Mouse (Mus musculus): ENCODE data around the gene Timp3. TPM values are rescaled to one million over a fixed set of nuclear protein-coding genes. Genes with fewer than 3 reads are reported as not detected.

The Timp3 gene
- polyA plus RNA-seq, 1 experiment from 2014 or later: 51.6 TPM

DNA sequence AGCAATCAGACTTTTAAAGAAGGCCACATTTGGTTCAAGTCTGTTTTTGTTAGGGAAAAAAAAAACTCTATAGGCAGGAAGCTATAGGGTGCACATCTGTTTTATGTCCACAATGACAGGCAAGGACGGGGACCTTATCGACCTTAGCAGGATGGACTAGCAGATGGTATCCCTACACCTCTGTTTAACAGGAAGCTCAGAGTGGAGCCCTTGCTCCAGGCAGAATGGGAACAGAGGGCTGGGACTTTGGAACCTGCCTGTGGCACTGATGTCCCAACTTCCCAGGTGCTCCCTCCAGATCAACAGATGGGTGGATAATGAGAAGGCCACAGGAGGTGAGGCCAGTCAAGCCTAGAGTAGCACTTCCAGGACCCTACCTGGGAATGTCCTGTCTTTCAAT, 80.5 kb downstream of the Timp3 start:
- ATAC-seq (ENCODE audit: low FRiP score): no peak
- Histone ChIP-seq H3K27me3 (replicated peaks) (no peaks in the 10 kb centered on the region), H3K9ac (replicated peaks) (no peak overlapping the region), H3K4me1 (peaks cover 12% of the 10 kb centered on the region; the same call in 1 of the 2 replicates), H3K27ac (replicated peaks) (no peak overlapping the region), H3K36me3 (no peaks in the 10 kb centered on the region), H3K4me3 (replicated peaks) (no peak overlapping the region), H3K4me2 (no peak overlapping the region), H3K9me3 (replicated peaks) (no peaks in the 10 kb centered on the region)
- WGBS: 74% methylated on average over 2 of the region's 2 CpGs

DNA sequence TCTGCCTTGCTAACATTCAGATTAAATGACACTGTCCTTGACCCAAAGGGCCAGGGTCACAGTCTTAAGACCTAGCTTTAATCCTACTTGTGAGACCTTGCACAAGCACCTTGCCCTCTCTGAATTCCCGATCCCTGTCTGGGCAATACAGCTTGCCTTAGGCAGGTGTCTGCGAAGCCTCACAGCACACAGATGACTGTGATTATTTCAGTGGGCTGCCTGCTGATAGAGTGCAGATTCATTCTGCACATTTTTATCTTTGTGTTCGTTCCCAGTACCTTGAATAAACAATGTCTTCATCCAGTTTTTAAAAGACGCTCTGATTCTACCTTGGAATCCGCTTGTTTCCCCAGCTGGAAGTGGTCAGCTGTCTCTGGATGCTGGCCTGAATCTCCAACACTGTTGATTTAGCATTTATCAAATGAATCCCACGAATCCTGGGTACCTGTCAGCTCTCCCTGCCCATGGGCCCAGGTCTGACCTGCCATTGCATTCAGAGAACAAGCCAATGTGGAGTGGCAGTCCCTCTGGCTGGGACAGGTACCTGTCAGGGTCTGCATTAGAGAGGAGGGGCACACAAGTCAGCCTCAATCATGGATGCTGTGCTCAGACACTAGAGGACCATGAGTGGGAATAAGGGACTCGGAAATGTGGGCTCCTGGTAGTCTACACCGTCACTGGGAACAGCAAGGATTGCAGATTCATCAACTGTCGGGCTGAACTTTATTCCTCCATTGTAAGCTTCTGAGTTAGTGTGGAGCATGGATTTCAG, 81.2 kb downstream of the Timp3 start:
- Histone ChIP-seq H3K9ac (replicated peaks) (no peak overlapping the region), H3K36me3 (no peaks in the 10 kb centered on the region), H3K4me3 (replicated peaks) (no peak overlapping the region), H3K9me3 (replicated peaks) (no peaks in the 10 kb centered on the region), H3K4me2 (no peak overlapping the region), H3K4me1 (peaks cover 7% of the 10 kb centered on the region; the same call in 1 of the 2 replicates), H3K27ac (replicated peaks) (no peak overlapping the region), H3K27me3 (replicated peaks) (no peaks in the 10 kb centered on the region)
- WGBS: 73% methylated on average over 9 of the region's 9 CpGs
- ATAC-seq (ENCODE audit: low FRiP score): no peak

DNA sequence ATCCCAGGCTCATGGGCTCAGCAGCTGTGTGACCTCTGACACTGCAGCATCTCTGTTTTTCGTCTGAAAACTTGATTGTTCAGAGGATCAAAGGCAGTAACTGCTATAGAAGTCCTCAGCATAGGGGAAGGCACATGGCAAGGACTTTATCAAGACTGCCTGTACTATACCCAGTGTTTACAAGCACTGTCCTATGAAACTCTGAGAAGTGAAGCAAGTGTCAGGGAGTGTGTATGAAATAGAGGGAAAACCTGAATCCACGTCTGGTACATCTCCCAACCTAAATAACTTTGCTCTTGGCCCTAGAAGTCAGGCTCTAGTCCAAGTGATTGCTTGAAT, 81.7 kb downstream of the Timp3 start:
- ATAC-seq (ENCODE audit: low FRiP score): no peak
- WGBS: 34% methylated on average over 2 of the region's 2 CpGs
- H3K27me3 ChIP-seq (replicated peaks): no peaks in the 10 kb centered on the region

DNA sequence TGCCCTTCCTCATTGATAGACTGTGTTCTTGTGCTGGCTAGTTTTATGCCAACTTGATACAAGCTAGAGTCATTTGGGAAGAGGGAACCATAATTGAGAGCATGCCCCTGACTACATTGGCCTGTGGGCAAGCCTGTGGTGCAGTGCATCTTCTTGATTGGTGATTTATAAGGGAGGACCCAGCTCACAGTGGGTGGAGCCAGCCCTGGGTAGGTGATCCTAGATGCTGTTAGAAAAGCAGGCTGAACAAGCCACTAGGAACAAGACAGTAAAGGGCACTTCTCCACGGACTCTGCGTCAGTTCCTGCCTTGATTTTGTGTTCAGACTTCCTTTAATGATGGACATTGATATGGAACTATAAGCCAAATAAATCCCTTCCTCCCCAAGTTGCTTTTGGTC, 84.5 kb downstream of the Timp3 start:
- Histone ChIP-seq H3K4me2 (no peak overlapping the region), H3K9ac (replicated peaks) (no peak overlapping the region), H3K36me3 (no peaks in the 10 kb centered on the region), H3K9me3 (replicated peaks) (no peaks in the 10 kb centered on the region), H3K4me1 (peaks cover 9% of the 10 kb centered on the region; the same call in 1 of the 2 replicates), H3K4me3 (replicated peaks) (no peak overlapping the region), H3K27me3 (replicated peaks) (no peaks in the 10 kb centered on the region), H3K27ac (replicated peaks) (no peak overlapping the region)
- WGBS: 81% methylated on average over 2 of the region's 2 CpGs
- no peak for ATAC-seq (ENCODE audit: low FRiP score)

More for the DNA sequence above, 81.7 kb downstream of the Timp3 start:
- peaks cover 1% of the 10 kb centered on the region; the same call in 1 of the 2 replicates for H3K4me1 ChIP-seq
- H3K4me3 ChIP-seq (replicated peaks): no peak overlapping the region
- H3K27ac ChIP-seq (replicated peaks): no peak overlapping the region
- no peak overlapping the region for H3K9ac ChIP-seq (replicated peaks)
- H3K9me3 ChIP-seq (replicated peaks): no peaks in the 10 kb centered on the region
- H3K36me3 ChIP-seq: no peaks in the 10 kb centered on the region
- no peak overlapping the region for H3K4me2 ChIP-seq

DNA sequence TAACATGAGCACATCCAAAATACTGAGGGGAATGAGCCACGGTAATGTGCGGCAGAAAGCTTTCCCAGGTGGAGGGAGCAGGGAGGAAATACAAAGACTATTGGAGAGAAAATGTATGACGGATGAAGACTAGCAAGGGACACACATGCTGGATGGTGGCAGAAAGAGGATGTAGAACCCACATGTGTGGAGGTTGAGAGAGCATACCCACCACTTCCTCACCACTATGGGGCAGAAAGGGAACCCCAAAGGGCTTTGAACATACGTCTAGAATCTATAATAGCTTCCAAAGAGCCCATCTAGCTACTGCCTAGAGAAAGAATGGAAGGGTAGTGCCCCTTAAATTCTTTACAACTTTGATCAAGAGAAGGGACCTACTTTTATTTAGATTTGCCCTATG, 85.5 kb downstream of the Timp3 start:
- no peaks in the 10 kb centered on the region for H3K27me3 ChIP-seq (replicated peaks)
- H3K9ac ChIP-seq (replicated peaks): no peak overlapping the region
- peaks cover 15% of the 10 kb centered on the region; the same call in 1 of the 2 replicates for H3K4me1 ChIP-seq
- H3K4me2 ChIP-seq: no peak overlapping the region
- no peaks in the 10 kb centered on the region for H3K9me3 ChIP-seq (replicated peaks)
- WGBS: 78% methylated on average over 4 of the region's 4 CpGs
- no peak overlapping the region for H3K27ac ChIP-seq (replicated peaks)
- H3K36me3 ChIP-seq: no peaks in the 10 kb centered on the region
- ATAC-seq (ENCODE audit: low FRiP score): no peak
- no peak overlapping the region for H3K4me3 ChIP-seq (replicated peaks)

DNA sequence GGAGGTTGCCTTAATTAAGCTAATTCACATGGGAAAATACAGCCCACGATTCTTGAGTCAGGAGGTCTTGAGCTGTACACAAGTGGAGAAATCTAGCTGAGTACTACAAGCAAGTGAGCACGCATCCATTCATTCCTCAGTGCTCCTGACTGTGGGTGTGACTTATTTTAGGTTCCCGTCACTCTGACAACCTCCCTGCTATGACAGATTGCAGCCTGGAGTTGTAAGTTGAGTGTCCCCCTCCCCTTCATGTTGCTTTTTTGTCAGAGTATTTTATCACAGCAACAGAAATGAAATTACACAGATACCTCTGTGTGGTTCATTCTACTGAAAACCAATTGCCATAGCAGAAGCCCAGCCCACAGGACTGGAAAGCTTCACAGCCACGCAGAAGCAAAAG, 86.1 kb downstream of the Timp3 start:
- Histone ChIP-seq H3K4me2 (no peak overlapping the region), H3K9me3 (replicated peaks) (no peaks in the 10 kb centered on the region), H3K9ac (replicated peaks) (no peak overlapping the region), H3K4me1 (peaks cover 15% of the 10 kb centered on the region; the same call in 1 of the 2 replicates), H3K4me3 (replicated peaks) (no peak overlapping the region), H3K27me3 (replicated peaks) (no peaks in the 10 kb centered on the region), H3K27ac (replicated peaks) (no peak overlapping the region), H3K36me3 (no peaks in the 10 kb centered on the region)
- no peak for ATAC-seq (ENCODE audit: low FRiP score)
- WGBS: 82% methylated on average over 4 of the region's 4 CpGs

DNA sequence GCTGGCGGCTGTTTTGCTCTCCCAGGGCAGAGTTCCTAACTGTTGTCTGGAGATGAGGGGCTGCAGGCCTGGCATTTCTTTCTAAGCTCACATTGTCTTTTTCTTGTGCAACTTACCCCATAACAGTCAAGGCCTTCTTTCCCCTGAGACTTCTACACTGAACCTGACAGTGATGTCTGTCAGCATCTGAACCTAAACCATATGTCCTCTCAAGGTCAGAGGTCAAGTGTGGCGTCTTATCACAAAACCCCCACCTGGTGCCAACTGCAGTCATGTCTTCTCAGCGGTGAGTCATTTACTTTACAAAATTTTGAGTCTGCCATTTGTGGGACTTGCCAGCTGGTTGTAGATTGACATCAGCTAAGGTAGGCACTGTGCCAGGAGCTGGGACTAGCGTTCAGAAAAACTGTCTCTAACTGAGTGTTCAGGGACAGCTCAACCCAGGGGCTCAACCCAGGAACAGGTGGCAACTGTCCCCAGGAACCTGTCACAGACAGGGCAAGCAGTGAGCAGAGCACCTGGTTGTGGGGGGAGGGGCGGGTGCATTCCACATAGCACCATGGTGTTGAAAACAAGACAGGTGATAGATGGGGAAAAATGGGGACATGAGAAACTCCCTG, 87.8 kb downstream of the Timp3 start:
- ATAC-seq (ENCODE audit: low FRiP score): no peak
- WGBS: 81% methylated on average over 5 of the region's 5 CpGs
- no peak overlapping the region for H3K4me2 ChIP-seq

DNA sequence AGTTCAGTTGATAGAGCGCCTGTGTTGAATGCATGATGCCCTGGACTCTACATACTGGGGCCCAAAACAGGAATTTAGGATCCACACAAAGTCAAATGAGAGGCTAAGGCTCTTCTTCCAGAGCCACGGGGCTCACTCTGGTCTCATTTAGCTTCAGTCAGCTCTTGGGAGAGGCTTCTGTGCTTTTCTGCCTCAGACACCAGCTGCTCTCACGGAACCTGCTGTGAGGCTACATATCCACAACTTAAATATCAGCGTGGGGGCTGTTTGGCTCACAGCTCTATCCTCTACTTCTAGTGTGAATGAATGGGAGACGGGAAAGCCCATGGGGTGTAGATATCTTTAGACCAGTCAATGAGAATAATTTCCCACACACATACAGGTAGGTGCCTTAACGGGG, 88.6 kb downstream of the Timp3 start:
- Histone ChIP-seq H3K9me3 (replicated peaks) (no peaks in the 10 kb centered on the region), H3K4me1 (peaks cover 15% of the 10 kb centered on the region; the same call in 1 of the 2 replicates), H3K27me3 (replicated peaks) (no peaks in the 10 kb centered on the region), H3K9ac (replicated peaks) (no peak overlapping the region), H3K36me3 (no peaks in the 10 kb centered on the region), H3K4me2 (no peak overlapping the region), H3K27ac (replicated peaks) (no peak overlapping the region), H3K4me3 (replicated peaks) (no peak overlapping the region)
- no peak for ATAC-seq (ENCODE audit: low FRiP score)
- 51% methylated on average over 6 of the region's 6 CpGs for WGBS

More for the DNA sequence above, 87.8 kb downstream of the Timp3 start:
- H3K27me3 ChIP-seq (replicated peaks): no peaks in the 10 kb centered on the region
- no peak overlapping the region for H3K9ac ChIP-seq (replicated peaks)
- peaks cover 15% of the 10 kb centered on the region; the same call in 1 of the 2 replicates for H3K4me1 ChIP-seq
- H3K36me3 ChIP-seq: no peaks in the 10 kb centered on the region
- no peak overlapping the region for H3K27ac ChIP-seq (replicated peaks)
- H3K9me3 ChIP-seq (replicated peaks): no peaks in the 10 kb centered on the region
- H3K4me3 ChIP-seq (replicated peaks): no peak overlapping the region

DNA sequence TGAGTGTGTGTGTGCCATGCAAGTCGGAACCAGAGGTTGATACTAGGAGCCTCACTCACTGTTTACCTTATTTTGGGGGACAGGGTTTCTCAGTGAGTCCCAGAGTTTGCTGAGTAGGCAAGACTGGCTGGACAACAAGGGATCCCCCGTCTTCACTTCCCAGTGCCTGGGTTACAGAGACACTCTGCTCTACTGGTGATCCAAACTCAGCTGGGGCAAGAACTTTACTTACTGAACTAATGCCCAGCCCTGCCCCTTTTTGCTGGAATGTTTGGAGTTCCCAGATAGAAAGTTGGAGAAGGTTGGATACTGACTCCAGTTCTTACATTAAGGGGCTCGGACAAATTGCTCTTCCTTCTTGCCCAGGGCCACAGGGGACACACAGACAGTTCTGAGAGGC, 89.2 kb downstream of the Timp3 start:
- H3K9ac ChIP-seq (replicated peaks): no peak overlapping the region
- H3K27ac ChIP-seq (replicated peaks): no peak overlapping the region
- H3K4me2 ChIP-seq: no peak overlapping the region
- H3K27me3 ChIP-seq (replicated peaks): no peaks in the 10 kb centered on the region
- no peak for ATAC-seq (ENCODE audit: low FRiP score)
- H3K9me3 ChIP-seq (replicated peaks): no peaks in the 10 kb centered on the region
- no peaks in the 10 kb centered on the region for H3K36me3 ChIP-seq
- no peak overlapping the region for H3K4me3 ChIP-seq (replicated peaks)
- H3K4me1 ChIP-seq: peaks cover 15% of the 10 kb centered on the region; the same call in 1 of the 2 replicates
- WGBS: 83% methylated on average over 3 of the region's 3 CpGs

DNA sequence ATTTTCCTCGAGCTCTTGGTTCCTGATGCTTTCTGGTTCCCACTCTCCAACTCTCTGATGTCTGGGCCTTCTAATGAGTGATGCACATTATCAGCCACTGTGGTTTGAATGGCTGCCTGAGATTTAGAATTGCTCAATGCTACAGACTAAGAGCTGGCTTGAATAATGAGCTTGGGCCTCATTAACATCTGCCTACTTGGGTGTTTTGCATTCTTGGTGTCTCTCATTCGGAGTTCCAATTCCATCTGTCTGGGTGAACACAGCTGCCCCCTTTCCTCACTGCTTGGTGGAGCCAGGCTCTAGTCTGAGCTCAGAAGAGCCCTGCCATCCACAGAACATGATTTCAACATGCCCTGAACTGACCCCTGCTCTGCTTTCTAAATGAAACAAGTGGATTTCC, 89.7 kb downstream of the Timp3 start:
- H3K27ac ChIP-seq (replicated peaks): no peak overlapping the region
- peaks cover 15% of the 10 kb centered on the region; the same call in 1 of the 2 replicates for H3K4me1 ChIP-seq
- no peak overlapping the region for H3K4me3 ChIP-seq (replicated peaks)
- 0 out of 2 replicates have a peak, but pooled peaks cover 2% of the 10 kb centered on the region for H3K36me3 ChIP-seq
- H3K27me3 ChIP-seq (replicated peaks): no peaks in the 10 kb centered on the region
- no peaks in the 10 kb centered on the region for H3K9me3 ChIP-seq (replicated peaks)
- 27% methylated on average over 2 of the region's 2 CpGs for WGBS
- no peak overlapping the region for H3K9ac ChIP-seq (replicated peaks)
- no peak for ATAC-seq (ENCODE audit: low FRiP score)
- no peak overlapping the region for H3K4me2 ChIP-seq

DNA sequence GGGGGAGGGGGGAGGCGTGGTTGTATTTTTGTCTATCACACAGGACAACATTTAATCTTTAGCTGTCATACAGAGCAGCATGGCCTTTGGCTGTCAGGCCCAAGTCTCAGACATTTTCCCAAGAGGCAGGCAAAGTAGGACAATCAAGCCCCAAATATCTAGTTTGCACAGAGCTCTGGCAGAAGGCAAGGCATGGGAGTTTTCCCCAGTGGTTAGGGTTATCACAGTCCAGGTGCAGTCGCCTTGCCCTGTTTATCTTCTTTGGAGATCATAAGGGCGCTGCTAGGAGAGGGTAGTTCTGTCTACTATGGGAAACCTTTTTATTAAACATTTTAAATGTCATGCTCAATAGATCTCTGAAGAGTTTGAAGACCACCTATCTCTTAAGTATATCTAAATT, 92.2 kb downstream of the Timp3 start:
- Histone ChIP-seq H3K4me3 (replicated peaks) (no peak overlapping the region), H3K27ac (replicated peaks) (no peak overlapping the region), H3K36me3 (0 out of 2 replicates have a peak, but pooled peaks cover 2% of the 10 kb centered on the region), H3K4me2 (no peak overlapping the region), H3K27me3 (replicated peaks) (no peaks in the 10 kb centered on the region), H3K4me1 (peaks cover 15% of the 10 kb centered on the region; the same call in 1 of the 2 replicates), H3K9me3 (replicated peaks) (no peaks in the 10 kb centered on the region), H3K9ac (replicated peaks) (no peak overlapping the region)
- no peak for ATAC-seq (ENCODE audit: low FRiP score)
- WGBS: 95% methylated on average over 3 of the region's 3 CpGs

Measured in neural tube, embryonic 15.5 days (tissue).